Mouse (Mus musculus) inflammation-experienced regulatory T-cells, adult 6 months (primary cell): ENCODE measurements around the gene Uap1l1. TPM values are rescaled to one million over a fixed set of nuclear protein-coding genes. Genes with fewer than 3 reads are reported as not detected.

Source experiments
- ATAC-seq: one replicate; pipeline ENCODE4 v1.8.0; 2017
- polyA plus RNA-seq, 3 experiments: library from polyadenylated mRNA; unstranded; fragments of 100-300 nt; shearing (Covaris generic); gene quantifications; one replicate each; pipeline ENCODE4 v1.2.1; 2017

Uap1l1 gene
- polyA plus RNA-seq, 3 experiments from 2014 or later = 12.2 to 20.6 (median 18.3) TPM

DNA sequence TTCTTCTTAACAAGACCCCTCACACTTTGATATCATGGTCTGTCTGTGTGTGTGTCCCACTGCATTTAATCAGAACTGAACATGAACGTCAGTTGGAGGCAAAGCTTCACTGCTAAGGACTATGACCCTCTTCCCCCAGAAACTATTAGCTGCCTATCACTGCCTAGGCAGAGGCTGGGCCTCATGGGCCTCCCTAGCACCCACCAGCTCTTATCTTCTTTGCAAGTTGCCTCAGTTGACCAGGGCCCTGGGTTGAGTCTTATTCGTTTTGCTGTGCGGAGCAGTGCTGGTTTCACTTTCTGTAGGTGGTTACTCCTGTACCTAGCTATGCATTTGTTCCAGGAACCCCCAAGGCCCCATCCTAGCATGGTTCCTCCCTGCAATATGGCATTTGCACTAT, 4.5 kb upstream of the Uap1l1 start:
- ATAC-seq = no peak

DNA sequence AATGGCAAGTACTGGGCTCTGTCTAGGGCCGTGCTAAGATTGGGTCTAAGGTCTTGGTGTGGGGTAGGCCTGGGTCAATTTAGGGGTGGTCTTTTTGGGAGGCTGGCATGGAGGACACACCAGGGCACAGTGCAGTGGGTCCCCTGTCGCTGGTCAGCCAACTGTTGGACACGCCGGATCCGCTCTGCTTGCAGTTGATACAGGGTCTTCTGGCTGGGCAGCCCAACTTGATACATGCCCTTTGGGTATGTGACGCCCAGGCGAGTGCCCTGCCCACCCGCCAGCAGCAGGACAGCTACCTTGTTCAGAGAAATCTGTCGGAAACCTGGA, 756 bp downstream of the Uap1l1 start:
- ATAC-seq = no peak

DNA sequence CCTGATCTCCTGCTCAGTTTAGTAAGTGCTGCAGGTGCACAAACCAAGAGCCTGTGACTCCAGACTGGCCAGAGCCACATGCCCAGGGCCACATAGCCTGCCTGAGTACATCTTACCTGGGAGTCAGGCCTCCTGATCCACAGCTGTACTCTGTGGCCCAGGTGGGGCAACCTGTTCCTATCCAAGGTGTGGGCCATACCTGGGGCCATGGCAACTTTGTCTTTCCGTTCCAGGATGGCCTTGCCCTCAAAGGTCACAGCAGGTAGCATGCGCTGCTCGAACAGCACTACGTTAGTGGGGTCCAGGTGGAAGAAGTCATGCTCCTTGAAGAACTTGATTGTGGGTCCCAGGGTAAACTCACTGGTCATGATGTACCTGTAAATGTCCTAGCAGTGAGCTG, 1.2 kb downstream of the Uap1l1 start:
- ATAC-seq = no peak

DNA sequence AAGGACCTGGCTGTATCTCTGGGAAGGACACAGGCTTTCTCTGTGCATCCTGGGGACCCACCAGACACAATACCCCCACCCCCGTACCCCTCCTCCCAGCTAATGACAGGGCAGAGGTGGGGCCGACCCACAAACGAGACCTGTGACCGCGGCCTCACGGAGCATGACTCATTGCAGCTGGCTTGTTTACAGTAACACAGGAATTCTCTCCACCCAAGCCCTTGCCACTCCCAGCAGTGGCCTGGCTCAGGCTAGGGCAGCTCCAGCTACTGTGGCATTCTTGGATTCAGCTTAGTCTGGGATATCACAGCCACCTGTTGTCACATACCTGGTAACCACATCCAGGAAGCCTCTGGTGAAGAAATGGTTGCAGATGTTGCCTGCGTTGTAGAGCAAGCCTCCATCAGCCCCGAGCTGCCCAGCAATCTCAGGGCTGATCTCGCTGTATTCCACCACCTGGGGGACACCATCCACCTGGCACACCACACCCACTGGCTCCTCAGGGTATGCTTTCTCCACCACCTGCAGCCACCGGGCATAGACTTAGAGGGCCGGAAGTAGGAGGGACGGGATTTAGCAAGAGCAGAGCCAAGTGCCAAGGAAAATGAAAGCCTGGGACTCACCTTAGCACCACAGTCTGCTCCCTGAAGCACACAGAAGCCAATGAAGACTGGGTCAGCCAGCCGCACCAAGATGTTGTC, 1.9 kb downstream of the Uap1l1 start:
- no peak for ATAC-seq

DNA sequence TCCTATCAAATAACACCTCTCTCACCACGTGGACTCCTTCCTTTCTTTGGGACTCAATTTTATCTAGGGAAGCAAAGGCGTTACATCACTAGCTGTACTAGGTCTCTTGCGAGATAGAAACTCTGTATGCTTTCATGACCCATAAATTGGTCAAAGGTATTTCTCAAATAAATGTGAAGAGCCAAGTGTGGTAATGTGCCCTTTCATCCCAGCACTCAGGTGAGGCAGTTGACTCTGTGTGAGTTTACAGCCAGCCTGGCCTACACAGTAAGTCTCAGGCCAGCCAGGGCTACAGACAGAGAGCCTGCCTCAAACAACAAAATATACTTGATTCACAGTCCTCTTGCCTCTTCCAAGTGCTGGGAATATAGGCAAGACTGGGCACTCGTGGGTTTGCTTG, 5.6 kb downstream of the Uap1l1 start:
- no peak for ATAC-seq

DNA sequence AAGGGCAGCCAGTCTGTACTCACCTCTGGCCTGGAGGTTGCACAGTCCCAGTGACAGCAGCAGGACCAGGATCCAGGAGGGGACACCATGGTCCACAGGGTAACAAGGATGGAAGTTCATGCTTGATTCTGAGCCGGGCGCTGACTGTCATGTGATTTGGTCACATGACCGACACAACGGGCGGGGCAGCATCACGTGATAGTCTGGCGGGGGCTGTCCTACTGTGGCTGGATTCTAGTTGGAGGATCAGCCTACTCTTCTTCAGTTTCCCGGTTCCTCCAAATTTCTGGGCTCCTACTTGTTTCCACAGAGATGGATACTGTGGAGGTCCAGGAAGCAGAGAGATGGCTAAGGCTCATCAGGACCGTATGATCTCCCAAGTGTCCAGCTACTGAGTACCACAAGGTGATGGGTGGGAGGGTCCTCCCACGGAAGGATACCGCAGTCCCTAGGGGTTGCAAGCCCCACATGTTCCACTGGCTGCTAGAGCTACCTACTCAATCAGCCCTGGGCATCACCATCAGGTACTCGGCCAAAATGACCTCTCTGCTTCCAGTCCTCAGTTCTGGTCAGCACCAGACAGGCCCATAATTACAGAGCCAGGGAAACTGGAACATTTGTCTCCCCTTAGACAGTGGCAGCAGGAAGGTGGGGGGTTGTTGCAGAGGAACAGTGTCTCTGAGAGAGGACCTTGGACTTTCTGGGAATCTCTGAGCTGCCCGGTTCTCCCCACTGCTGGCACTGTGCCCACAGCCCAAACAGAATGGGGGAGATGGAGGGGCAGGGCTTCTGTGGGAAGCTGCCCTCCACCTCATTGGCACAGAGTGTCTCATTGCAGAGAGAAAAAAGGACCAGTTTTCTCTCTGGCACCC, 9.0 kb downstream of the Uap1l1 start, which contains the start of gene Dpp7:
Dpp7 (minus strand) TSS at position 152 of the 872 bp plus-strand sequence.
- ATAC-seq = peak; percentile 88

DNA sequence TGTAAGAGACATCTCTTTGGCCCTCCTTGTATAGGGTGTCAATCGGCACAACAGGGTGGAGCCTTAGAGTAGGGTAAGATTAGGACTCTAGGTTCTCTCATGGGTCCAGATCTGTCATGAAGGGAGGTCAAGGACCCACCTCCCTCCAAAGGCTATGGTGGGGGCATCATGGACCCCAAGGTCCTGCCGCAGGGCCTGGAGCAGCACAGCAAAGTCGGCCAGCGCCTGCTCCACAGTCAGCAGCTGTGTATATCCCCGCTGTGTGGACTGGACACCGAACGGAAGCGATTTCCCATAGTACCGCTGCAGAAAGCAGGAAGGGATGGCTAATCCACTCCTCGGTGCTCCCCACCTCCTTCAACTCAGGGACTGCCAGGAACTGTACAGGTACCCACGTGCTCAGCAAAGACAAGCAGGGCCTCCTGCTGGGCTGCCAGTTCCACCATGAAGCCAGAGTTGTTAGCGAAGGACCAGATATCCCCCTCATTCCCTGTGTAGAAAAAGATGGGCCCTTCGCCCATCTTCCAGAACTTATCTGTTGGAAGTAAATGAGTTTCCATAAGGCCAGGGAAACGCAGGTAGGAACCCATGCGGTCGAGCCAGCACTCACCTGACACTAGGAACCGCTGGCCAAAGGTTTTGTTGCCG, 9.9 kb downstream of the Uap1l1 start:
- no peak for ATAC-seq

DNA sequence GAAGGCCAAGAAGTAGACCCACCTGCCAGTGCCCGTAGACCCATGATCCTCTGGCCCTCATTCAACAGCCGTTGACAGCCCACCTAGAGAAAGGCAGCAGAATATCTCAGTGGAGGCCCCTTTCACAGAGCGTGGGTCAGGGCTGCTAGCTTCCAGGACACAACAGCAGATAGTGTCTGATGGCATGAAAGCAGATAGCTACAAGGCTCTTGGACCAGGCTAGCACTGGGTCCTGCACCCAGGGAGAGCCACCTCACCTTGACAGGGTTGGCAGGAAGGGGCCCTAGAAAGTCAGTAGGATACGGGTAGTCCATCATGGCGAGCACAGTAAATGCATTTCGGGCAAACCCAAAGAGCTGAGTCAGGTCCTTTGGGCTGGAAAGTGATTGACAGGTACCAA, 11.3 kb downstream of the Uap1l1 start:
- no peak for ATAC-seq

DNA sequence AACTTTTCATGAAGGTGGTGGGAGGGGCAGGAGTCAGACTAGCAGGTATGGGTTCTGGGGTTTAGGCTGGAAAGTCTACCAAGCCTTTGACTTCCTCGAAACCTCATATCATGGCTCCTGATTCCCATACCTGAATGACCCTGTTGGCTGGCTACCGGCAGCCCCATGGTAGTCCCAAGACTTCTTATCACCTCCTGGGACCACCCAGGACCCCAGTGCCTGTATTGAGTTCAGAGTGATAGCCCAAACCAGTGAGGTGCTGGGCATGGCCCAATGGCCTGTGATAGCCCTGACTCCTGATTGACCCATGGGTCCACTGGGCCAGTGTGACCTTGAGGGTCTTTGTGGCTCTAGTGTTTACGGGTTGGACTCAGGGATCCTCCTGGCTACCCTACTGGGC, 14.8 kb downstream of the Uap1l1 start:
- ATAC-seq = no peak

DNA sequence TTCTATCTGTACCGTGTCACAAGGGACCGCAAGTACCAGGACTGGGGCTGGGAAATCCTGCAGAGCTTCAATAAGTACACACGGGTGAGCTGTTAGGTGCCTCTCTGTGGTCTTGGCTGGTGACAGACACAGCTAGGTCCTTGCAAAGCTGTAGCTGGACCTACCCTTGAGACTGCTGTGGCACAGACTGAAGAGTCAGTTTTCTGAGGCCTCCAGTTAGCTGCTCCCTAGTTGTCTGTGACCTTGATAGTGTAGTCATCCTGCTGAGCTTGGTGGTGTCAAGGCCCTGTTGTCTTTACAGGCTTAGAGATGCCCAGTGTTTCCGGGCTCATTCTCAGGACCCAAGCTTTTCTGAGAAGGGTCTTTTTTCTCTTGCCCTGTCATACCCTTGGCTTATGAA, 16.0 kb downstream of the Uap1l1 start:
- ATAC-seq = no peak

DNA sequence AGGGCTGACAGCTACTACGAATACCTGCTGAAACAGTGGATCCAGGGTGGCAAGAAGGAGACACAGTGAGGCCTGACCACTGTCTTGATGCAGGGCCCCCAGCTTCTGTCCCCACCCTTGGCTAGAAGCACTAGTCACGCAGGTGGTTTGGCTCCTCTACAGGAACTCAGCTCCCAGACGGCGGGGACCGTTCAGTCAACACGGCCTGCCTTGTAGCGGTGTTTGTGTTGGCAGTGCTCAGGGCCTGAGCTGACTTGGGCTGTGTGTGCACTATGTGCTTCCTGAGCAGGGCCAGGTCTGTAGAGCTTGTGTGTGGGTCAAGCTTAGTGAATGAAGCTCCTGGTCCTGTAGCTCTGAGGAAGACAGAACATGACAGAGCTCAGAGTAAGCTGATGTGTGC, 17.3 kb downstream of the Uap1l1 start:
- no peak for ATAC-seq

DNA sequence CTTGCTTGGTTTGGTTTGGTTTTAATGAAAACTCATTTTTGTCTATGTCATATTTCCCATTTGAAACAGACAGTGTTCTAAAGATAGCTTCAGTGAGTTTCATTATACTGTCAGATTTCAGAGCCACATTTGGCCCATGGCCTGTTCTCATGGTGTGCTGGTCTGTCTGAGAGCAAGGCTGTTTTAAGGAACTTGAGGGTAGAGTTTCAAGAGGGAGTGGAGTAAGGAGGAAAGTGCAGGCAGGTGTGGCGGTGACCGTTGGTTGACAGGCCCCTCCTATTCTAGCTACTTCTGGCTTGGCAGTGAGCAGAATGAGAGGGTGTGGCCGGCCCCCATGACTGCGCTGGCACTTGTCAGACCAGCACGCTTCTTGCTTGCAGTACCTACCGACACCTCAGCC, 27.2 kb downstream of the Uap1l1 start:
- ATAC-seq = no peak

DNA sequence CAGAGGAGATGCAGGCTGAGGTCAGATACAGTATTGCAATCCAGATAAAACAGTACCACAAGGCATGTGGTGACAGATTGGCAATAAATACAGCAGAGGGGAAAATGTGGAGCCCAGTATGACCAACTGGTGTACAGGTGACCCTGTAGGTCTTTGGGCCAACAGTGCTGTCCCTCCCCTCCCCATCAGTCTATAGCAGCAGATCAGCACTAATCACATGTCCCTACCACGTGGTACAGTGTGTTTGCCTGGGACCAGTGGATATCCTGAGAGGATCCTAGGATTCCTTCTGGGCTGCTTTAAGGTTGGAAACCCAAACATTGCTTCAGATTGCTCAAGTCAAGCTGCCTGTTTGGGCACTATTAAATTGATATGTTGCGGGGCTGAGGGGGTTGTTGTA, 31.9 kb downstream of the Uap1l1 start:
- ATAC-seq = no peak

DNA sequence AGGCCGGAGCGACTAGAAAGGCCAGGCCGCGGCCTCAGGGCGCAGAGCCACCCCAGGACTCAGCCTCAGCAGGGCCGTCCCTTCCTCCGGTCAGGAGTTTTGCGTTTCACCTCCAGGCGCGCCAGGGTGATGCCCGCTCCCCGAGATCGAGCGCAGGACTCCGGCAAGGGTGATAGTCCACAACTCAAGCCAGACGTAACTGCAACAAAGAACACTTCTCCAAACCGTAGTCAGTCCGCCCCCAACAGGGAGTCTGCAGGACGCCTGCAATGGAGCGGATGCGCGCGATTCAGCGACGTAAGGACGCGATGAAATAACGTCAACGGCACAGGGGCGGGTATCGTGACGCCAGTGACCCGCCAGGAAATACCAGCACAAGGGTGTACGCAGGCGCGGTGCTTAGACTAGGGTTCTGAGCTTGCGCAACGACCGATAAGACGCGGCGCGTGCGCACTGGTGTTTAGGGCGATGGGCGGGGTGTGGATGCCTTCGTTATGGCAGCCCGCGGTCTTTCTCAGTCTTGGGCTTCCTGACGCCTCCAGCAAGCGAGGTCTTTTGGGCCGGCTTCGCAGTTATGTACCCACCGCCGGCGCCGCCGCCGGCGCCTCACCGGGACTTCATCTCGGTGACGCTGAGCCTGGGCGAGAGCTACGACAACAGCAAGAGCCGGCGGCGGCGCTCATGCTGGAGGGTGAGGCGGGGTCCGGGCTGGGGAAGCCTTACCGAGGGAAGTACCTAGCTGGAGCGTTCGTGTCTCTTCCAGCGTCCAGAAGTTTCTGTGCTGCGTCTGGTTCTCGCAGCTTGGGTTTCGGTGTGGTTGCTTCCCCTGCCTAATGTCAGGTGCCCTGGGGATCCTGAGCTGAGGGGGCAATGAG, 33.0 kb downstream of the Uap1l1 start, which contains the start of gene Man1b1:
Man1b1 (plus strand) TSS at position 53 of the 875 bp plus-strand sequence.
- ATAC-seq = peak; percentile 99

DNA sequence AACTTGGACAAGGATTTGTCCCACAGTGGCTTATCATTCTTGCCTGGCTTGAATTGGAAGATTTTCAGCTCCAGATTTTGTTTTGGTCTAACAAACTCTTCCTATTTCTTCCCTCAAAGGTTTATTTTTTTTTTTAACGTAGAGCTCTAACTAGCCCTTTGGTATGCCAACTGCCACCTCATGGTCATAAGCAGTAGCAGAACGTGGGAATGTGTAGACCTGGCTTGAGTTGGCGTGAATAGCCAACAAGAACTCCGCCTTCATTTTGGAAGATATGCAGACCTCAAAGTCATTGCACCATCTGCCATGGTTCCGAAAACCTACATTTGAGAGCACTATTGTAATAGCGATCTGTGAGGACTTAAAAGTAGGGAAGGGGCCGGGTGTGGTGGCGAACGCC, 34.0 kb downstream of the Uap1l1 start:
- no peak for ATAC-seq

DNA sequence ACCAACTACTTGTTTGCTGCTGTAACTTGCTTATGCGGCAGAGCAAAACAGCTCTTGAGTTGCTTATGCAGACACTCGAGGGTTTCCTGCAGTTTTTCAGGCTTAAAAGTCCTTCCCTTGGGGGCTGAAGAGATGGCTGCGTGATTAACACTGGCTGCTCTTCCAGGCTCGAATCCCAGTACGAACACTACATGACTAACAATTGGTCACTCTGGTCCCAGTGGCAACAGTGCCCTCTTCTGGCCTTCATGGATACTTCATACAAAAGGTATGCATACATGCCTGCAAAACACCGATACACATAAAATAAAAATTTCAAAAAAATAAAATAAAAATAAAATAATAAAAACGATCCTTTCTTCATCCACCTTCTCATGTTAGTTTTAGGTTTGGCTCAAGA, 37.0 kb downstream of the Uap1l1 start:
- no peak for ATAC-seq

DNA sequence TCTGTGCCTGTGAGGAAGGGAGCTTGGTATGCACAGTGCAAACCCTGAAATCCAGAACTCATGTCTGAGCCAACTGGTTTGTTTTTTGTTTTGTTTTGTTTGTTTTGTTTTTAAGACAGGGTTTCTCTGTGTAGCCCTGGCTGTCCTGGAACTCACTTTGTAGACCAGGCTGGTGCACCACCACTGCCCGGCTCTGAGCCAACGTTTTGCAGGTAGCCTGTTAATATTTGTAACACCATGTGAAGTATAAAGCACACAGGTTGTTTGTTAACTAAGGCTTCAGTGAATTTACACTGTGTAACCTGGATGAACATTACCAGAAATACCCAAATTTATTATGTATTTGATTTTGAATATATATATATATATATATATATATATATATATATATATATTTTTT, 39.4 kb downstream of the Uap1l1 start:
- ATAC-seq = no peak

DNA sequence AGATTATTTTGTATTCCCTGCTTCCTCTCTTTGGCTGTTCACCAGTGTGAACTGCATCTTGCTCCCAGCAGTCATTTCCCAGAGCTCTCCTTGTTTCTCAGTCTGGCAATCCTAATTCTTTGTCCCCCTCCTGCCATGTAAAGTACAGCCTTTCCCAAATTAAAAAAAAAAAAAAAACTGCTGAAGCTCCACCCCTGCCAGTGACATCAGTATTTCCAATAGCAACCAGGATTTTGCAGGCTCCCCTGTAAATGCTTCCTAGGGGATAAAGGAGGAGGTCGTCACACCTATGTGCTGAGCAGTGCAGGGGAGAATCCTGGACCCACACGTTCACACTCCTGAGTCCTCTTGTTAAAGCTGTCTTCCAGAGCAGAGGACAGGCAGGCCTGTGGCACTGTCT, 45.4 kb downstream of the Uap1l1 start:
- ATAC-seq = no peak

DNA sequence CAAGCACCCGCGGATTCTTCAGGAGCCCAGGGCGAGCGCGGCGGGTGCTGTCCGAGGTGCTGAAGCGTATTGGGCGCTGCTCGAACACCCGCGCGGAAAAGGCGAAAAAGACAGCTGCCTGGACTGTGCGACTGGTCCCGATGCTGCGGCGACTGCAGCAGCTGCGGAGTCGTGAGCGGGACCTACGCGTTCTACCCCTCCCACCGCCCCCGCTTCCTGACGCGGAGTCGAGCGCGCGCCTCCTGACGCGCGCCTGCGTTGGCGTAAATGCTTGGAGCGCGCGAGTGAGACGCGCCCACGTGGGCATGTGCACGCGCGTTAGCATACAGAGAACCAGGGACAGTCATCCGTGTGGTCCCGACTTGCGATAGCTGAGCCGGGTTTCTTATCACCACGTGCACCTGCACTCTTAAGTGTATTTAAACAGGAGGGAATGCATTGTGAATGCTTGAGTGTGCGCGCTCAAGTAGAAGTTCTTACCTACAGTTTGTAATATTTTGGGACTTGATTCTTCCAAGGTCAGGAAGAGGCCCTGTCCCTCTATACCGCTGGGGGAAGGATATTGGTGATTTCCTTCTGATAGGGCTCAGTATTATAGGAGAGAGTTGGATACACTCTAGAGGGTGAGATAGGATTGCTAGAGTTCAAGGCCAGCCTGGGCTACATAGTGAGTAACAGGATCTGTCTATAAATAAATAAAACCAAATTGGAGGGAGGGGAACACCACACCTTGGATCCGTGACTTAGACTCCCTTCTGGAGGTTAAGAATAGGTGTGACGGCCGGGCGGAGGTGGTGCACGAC, 46.3 kb downstream of the Uap1l1 start, which contains the start of gene Grin1:
Grin1 (minus strand) TSS at position 217 of the 803 bp plus-strand sequence.
- ATAC-seq = peak; percentile 41

DNA sequence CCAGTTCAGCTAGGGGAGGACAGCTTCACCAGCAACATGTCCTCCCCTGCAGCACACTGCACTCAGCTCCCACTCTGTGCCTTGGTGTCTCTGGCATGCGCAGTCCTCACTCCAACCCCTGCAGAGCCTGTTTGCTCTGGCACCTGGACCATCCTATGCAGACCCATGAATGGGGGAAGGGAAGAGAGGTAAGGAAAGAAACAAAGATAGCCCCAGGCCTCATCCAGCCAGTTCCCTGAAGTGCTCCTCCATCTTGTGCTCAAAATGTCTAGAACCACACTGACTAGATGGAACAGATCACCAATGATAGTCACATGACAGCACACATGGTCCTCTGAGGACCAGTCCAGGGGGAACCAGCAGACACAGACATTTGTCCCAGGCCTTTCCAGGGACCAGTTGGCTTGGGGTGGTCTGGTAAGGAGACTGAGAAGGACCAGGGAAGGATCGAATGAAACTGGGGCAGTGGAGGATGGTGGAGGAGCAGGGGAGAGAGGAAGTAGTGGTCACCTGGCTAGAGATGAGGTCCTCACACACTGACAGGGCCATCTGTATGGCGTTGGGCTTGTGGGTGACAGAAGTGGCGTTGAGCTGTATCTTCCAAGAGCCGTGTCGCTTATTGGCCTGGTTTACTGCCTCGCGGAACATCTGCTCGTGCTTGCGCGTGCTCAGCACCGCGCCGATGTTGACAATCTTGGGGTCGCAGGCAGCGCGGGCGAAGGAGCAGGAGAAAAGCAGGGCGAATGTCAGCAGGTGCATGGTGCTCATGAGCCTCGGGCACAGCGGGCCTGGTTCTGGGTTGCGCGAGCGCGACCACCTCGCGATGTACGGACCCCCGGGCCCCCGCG, 47.1 kb downstream of the Uap1l1 start:
- no peak for ATAC-seq

DNA sequence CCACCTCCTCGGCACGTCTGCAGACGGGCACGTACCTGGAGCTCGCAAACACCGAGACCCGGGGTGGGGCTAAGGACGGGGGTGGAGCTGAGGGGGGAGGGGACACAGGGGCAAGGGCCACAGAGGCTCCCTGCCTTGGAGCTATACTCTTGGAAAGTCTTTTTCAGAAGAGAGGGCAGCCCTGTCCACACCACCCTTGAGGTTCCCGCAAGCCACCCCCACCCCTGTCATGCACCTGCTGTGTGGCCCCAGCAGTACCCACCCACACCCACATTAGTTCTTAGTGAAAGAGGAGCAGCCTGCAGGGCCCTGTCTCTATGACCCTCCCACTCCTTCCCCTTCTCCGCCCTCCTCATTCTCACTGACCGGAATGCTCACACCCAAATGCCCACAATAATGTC, 54.0 kb downstream of the Uap1l1 start:
- ATAC-seq = no peak
